Mouse (Mus musculus) kidney, postnatal 10 days (tissue): ENCODE results near the gene Golga1.
A peak's percentile ranks its signal among the peaks of the same experiment; 100 is the strongest.
"Not testable (repeated sequence)": the region's sequence is repeated elsewhere in the genome, so short reads cannot be mapped to it uniquely, and the experiment has no call there.

Source experiments
- DNase-seq: peaks from one replicate; pipeline ENCODE4 v3.0.0; 2021; ENCODE audit warnings: mixed read lengths

Gene Golga1

DNA sequence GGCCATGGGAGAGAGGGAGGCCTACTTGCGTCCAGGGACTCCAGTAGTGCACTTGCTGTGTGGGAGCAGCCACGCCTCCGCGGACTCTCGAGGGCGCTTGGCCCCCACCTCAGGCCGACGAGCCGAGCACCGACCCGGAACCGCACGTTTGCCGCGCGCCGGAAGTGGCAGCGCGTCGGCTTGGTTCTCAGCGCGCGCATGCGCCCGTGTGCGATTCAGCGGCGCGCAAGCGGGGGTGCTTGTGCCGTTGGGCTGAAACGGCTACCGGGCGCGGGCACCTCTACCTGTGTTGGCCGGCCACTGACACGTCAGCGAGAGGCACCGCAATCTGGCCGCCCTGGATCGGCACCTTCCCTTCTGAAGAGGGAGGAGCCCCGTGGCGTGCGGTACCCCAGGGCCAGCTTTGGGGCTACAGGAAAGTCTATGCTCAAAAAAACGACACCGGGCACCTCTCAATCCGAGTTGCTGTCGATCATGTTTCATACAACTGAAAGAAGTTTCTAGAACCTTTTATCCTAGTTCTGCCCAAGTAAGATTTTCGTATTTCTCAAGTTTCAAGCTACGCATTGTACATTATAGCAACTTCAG lies at the start of gene Golga1:
TSS of gene Golga1 (minus strand) at position 142 of the 588 bp plus-strand sequence.
- DNase-seq: peak; percentile 96

DNA sequence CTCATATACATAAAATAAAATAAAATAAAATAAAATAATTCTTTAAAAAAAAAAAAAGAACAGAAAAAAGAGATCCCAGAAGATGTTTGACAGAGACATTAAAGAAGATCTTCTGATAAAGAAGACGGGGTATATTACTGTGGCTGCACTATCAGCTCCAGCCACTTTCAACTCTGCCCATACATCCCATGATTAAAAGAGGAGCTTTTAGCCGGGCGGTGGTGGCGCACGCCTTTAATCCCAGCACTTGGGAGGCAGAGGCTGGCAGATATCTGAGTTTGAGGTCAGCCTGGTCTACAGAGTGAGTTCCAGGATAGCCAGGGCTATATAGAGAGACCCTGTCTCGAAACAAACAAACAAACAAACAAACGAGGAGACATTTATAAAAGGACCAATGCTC lies 48.8 kb upstream of the Golga1 start:
- DNase-seq: no peak

DNA sequence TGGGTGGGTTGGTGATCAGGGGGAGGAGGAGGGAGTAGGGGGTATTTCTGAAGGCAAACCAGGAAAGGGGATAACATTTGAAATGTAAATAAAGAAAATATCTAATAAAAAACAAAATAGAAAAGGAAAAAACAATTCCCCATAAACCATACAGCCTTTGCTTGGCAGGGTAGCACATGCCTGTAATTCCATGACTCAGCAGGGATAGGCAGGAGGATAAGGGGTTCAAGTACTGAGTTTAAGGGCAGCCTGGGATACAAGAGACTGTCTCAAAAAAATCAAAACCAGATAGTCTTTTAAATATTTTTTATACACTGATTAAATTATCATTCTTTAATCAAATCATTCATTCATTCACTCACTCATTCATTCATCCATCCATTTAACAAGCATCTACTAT lies 45.2 kb upstream of the Golga1 start:
- DNase-seq: no peak

DNA sequence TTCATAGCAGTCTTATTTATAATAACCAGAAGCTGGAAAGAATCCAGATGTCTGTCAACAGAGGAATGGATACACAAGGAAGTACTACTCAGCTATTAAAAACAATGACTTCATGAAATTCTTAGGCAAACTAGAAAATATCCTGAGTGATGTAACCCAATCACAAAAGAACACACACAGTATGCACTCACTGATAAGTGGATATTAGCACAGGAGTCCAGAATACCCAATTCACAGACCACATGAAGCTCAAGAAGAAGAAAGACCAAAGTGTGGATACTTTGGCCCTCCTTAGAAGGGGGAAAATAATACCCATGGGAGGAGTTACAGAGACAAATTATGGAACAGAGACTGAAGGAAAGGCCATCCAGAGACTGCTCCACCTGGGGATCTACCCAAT lies 44.4 kb upstream of the Golga1 start:
- DNase-seq: not testable (repeated sequence)

DNA sequence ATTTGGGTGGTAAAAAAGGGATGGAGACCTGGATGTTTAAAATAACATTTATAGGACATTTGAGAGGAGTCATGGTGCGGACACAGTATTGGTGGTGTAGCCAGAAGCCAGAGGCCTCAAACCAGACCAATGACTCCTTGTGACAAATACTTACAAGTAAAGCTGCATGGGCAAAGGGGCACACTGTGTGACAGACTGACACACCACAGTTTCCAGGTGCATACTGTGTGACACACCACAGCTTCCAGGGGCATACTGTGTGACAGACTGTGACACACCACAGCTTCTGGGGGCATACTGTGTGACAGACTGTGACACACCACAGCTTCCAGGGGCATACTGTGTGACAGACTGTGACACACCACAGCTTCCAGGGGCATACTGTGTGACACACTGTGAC lies 34.6 kb upstream of the Golga1 start:
- not testable (repeated sequence) for DNase-seq

DNA sequence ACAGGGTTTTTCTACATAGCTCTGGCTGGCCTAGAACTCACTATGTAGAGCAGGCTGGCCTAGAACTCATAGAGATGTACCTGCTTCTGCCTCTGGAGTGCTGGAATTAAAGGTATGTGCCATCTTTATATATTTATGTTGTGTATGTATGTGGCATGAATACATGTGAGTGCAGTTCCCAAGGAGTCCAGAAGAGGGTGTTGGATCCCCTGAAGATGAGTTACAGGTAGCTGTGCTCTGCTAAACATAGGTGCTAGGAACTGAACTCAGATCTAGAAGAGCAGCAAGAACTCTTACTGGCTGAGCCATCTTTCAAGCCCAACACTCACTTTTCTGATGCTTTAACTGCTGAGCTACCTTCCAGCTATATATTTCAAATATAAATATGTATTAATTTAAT lies 32.7 kb upstream of the Golga1 start:
- DNase-seq: peak; percentile 9

DNA sequence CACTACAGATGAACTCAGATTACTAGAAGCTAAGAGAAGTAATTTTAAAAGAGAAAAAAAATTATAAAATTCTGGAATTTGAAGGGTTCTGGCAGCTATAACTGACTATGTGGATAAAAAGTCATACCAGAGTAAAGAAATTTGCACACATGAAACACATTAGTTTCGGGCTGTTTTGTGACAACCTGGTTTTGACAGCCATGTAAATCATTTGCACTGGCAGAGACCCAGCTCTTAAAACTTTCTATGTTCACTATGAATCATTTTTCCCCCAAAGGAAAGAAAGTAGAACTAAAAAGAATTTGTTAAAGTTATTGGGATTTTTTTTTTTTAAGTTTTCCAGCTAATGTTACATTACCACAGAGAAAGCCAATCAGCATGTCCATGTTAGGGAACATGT lies 26.6 kb upstream of the Golga1 start:
- DNase-seq: peak; percentile 19

DNA sequence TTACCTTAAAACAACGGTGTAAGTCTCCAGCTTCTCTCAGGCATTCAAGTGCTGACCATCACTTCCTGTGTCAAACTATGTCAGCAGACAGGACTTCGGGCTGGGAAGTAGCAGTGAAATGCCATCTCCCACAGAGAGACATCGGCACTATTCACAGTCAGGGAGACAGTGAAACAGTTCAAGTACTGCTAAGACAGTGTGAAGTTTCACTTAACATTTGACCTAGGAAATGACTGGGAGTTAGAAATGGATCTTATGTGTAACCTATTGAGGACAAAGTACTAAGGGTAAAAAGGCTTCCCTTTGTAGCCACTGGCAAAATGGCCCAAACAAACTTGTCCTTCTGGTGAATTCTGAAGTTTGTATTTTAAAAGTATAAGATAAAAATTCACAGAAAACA lies 17.4 kb upstream of the Golga1 start:
- no peak for DNase-seq

DNA sequence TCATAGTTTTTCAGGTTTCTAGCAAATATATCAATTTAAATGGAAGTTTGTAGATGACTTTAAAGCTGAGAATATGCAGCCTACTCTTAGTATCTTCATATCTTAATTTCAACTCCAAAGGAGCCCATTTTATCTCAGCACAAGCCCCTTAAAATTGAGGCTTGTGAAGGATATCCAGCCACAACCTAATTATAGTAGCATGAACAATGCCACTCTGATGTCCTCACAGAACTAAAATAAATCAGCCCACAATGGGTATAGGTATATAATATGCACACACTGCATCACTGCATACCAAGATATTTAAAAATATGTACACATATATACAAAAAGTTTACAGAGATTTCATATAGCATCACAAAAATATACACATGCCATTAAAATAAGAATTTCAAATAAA lies 5.3 kb upstream of the Golga1 start:
- no peak for DNase-seq

DNA sequence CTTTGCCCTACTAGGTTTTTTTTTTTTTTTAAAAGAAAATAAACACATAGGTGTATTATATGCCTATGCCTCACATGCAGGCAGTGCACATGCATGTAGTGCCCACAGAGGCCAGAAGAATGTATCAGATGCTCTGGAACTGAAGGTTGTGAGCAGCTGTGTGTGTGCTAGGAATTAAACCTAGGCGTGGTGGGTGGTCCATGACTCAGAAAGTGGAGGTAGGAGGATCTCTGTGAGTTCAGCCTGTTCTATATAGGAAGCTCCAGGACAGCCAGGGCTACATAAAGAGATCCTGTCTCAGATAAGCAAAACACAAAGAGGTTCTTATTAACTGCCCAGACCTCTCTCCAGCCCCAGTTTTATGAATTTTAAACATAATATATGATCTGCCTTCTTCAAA lies 3.8 kb upstream of the Golga1 start:
- no peak for DNase-seq

DNA sequence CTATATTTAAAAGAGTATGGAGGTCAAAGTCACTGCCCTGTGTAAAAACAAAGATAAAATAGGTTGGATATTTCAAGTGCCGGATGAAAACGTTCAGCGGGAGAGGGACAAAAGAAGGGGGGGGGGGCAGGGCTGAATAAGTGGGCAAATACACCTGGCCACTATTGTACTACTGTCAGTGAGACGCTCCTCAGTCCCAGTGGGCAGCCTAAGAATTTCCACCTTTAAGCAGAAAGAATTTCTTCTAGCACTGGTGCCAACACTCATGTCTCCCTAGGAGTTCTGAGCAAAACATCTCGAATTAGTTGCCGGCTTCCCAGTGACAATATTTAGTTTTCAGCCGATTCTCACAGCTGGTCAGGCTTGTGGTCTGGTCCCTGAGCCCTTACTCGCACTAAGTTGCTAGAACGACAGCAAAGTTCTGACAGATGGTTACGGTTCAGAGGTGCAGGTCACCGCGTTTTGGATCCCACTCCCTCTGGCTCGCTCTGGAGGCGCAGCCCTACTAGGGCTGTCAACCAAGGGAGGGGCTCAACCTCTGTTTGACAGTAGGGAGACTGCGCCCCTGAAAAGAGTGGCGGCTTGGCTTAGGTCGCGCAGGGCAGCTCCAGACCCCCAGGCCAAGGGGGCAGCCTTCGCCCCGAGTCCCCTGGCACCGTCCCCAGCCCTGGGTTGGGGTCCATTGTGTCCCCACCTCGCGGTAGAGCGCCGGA lies 498 bp downstream of the Golga1 start:
- no peak for DNase-seq

DNA sequence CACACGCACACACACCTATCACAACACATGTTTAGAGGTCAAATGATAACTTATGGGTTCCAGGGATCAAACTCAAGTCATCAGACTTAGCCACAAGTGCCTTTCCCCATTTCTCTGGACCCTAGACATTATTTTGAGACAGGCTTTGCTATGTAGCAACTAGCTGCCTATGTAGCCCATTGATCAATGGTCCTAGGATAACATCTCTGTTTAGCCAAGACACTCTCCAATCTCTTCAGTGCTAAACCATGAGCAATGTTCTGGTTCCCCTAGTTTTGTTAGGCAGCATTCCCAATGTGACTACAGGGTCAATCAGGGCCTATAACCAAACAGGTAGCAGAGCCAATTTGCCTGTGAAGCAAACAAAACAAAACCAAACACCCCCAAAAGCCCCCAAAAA lies 16.8 kb downstream of the Golga1 start:
- no peak for DNase-seq

DNA sequence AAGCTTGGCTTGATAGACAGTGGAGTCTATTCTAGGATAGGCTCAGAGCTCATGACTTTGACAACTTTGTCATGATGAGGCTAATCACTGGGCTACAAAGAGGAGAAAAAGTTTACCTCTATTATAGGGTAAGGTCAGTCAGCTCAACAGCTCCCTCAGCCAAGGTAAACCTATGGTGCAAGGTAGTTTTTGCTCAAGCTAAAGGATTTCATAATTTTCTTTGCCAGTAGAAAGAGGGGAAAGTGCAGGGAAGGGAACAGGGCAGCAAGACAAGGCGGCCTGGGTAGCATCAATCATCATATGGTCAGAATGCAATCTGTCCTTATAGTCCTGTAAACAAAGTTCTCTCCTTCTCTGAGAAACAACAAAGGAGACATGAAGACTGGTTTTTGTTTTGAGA lies 25.1 kb downstream of the Golga1 start:
- DNase-seq: no peak

DNA sequence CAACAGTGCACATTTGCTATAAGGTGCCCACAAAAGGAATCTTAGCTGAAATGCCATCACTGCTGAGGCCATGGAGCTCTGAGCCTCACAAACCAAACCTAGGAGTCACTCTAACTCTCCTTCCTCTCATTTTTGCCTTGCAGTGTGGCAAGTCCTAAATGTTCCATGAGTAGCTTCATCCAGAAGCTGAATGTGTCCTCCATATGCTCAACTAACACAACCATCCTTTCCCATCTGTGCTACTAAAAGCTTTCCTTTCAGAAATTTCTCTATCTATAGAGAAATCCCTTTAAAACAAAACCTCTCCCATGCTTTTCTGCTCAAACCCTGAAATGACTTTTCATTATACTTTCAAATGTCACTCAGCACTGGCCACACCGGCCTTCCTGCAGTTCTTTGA lies 33.7 kb downstream of the Golga1 start:
- no peak for DNase-seq

DNA sequence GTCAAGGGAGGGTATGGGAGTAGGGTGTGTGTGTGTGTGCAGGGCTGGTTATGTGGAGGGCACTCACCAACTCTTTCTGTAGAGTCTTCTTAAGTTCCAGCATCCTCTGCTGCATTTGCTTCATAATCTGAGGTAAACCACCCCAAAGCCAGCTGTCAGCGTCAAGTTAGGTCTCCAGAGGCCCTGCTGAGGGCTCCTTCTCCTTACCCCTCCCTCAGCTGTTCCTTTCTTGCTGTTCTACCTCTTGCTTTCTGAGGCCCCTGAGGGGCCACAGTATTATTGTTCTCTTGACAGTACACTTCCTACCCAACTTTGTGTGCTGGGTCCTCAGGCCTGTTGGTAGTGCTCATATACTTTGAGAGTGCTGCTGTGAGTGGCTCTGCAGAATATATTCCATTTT lies 45.3 kb downstream of the Golga1 start:
- no peak for DNase-seq

DNA sequence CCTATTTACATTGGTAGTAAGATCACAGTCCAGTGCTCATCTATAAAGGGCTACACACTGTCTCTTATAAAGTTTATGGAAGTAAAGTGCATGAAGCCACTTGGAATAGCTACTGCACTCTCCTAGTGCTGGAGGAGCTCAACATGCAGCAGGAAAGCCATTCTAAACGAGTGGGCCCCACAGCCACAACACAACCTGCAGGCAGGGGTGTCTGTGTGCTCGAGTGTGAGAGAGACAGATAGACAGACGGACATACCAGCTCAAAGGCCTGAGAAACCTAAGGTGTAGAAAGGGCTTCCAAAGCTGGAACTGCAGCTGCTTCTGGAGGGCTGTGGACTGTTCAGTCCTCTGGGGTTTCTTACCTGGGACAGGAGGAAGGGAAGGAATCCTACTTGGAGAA lies 48.8 kb downstream of the Golga1 start:
- DNase-seq: no peak

DNA sequence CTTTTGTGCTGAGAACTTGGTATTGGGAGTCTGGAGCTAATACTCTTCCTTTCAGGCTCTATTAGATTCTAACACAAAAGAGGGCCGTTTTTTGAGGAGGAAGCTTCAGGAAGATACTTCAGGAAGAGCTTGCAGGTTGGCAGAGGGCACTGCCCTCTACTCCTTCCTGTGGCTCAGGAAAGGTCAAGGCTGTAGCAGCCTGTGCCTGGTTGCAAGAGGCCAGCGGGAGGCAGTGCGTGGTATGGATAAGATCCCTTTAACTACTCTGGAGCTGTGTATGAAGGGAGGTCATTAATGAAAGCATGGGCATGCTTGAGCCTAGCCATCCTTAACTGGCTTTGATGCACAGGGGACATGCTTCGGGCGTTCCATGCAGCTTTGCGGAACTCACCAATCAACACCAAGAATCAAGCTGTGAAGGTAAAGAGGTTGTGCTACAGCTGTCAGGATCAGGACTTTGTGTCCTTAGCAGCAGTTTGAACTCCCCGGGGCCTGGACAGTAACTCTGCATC lies 52.5 kb downstream of the Golga1 start:
- no peak for DNase-seq

DNA sequence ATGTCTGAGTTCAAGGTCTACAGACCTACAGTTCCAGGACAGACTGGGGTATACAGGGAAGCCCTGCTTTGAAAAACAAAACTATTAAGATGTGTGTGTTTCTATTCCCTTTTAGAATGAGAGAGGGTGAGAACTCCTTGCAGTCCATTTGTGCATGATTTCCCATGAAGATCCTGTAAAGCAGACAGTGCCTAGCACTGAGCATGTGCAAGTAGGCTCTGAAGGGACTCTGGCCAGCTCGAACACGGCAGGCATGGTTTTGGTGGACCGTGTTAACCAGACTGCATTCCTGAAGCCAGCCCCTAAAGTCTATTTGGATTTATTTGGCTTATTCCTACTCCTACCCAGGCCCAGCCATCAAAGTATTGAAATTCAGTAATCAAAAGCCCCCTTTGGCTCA lies 53.4 kb downstream of the Golga1 start:
- DNase-seq: no peak

DNA sequence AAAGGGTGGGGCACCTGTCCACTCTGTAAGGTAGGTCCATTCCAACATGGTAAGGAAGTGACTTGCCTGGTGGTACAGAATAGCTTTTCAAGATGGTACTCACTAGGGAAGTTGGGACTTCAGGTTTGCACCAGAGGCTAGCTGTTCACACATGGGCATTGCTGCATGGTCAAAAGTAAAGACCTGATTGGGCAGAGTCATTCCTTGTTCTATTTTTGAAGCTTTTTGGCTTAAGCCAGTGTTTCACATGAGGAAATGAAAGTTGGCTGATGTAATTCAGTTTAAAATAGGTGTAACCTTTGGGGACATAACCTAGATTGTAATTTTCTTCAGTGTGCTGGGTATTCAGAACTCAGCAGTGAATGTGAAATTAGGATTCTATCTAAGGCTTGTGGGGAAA lies 54.1 kb downstream of the Golga1 start:
- DNase-seq: no peak

DNA sequence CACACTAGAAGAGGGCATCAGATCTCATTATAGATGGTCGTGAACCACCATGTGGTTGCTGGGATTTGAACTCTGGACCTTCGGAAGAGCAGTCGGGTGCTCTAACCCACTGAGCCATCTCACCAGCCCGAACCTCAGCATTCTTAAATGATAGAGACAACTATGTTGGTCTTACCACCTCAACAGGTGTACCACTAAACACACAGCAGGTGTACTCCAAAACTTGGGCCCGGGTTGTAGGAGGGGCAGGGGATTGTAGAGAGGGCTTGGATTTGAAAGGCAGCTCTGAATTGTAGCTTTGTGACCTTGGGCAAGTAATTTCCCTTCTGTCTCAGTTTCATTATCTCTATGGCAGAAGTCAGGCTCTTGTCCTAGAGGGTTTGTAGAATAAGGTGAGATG lies 55.2 kb downstream of the Golga1 start:
- not testable (repeated sequence) for DNase-seq

DNA sequence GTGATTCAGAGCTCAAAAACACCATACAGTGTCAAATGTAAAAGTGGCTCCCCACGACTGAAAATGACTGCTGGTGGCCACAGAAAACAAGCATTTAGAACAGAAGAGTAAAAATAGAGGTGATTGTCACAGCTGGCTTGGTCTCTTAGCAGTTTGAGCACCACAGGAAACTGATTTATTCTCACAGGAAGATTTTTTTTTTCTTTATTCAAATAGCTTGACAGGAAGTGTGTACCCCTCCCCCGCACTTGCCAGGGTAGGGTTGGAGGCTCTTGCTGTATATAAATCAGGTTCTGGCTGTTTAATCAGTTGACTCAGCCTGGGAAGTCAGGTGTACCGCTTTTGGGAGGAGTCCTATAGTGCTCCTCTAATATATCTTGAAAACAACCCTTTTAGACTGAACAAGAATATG lies 56.4 kb downstream of the Golga1 start:
- peak; percentile 73 for DNase-seq

DNA sequence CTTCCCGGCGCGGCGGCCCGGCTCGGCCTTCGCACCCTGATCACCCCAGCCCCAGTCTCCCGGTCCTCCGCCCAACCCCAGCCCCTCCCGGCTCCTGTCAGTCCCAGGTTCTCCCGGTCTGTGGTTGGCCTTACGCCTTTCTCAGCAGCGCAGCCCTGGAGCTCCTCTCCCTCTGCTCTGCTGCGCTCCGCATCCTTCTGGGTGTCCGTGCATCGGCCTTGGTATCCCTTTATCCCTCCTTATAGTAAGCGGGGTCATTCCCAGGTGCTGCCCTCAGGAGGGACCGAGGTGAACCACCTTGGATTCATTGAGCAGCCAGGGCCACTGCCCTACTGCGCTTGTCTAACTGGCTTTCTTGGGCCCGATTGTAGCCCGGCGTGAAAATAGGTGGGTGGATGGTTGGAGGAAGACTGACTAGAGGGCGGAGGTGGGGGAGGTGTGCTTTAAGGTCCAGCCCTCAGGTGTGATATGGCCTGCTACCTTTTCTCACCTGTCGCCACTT lies 56.9 kb downstream of the Golga1 start:
- no peak for DNase-seq

DNA sequence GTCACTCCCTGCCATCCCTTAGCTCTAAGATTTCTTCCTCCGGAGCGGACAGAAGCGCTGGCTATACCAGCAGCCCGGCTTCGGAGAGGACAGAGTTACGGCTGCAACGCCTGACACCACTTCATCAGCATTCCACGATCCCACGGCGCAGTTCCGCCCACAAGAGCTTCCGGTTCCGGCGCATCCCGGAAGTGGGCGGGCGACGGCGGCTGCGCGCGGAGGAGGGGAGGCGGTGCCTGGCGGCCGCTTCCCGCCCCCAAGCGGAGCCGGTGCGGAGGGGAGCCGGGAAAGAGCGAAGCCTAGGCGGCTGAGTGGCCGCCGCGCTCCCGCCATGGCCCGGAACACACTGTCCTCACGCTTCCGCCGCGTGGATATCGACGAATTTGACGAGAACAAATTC lies 57.5 kb downstream of the Golga1 start:
- DNase-seq: peak; percentile 96

DNA sequence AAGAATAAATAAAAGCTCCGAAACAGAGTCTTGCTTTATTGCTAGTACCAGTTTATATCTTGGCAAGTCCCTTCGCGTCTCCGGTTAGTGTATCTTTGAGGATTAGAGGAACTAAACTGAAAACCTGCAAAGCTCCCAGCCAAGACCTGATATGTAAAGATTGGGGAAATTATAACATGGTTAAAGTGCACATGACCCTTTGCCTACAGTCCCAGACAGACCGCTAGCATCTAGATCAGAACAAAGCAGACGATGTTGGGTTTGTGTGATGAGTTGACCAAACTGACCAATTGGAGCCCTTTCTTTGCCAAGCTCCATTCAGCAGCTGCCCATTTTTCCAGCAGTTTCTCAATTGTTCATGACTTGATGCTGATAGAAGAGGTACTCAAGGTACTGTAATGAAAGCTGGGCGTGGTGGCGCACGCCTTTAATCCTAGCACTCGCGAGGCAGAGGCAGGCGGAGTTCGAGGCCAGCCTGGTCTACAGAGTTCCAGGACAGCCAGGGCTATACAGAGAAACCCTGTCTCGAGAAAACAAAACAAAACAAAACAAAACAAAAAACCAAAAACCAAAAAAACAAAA lies 59.1 kb downstream of the Golga1 start:
- no peak for DNase-seq
